Mouse (Mus musculus) kidney, adult 2 months (tissue): ENCODE results near the gene Cd36. TPM values are rescaled to one million over a fixed set of nuclear protein-coding genes. Genes with fewer than 3 reads are reported as not detected.

ENCODE experiments used
- DNase-seq: peaks from one replicate; pipeline ENCODE4 v3.0.0; 2021
- H3K27ac ChIP-seq: fragments of 200-500 bp; 2 replicates; pipeline ENCODE4 v1.5.1; 2012; ENCODE audit warnings: low read depth, low read length, control low read depth, inconsistent platforms; ENCODE audit not compliant: insufficient read depth
- H3K27me3 ChIP-seq: fragments of 200-500 bp; replicated peaks from 2 replicates; pipeline ENCODE4 v1.6.1; 2012; ENCODE audit warnings: mild to moderate bottlenecking, moderate library complexity, low read length, inconsistent platforms; ENCODE audit not compliant: control insufficient read depth, insufficient read depth
- H3K36me3 ChIP-seq: fragments of 200-500 bp; 2 replicates; pipeline ENCODE4 v1.6.1; 2012; ENCODE audit warnings: mild to moderate bottlenecking, moderate library complexity, low read length, inconsistent platforms; ENCODE audit not compliant: control insufficient read depth, insufficient read depth
- H3K4me1 ChIP-seq: fragments of 200-500 bp; 2 replicates; pipeline ENCODE4 v1.6.1; 2011; ENCODE audit warnings: low read length; ENCODE audit not compliant: control insufficient read depth, insufficient read depth
- H3K4me3 ChIP-seq: fragments of 200-500 bp; 2 replicates; pipeline ENCODE4 v1.5.1; 2011; ENCODE audit warnings: mild to moderate bottlenecking, low read depth, low read length, control low read depth; ENCODE audit not compliant: insufficient read depth
- CTCF ChIP-seq: fragments of 200-500 bp; conservative IDR thresholded peaks from 2 replicates; pipeline ENCODE4 v1.5.1; 2011; ENCODE audit warnings: low read depth, mild to moderate bottlenecking, control low read depth, low read length, moderate library complexity, mixed read lengths; ENCODE audit not compliant: insufficient read depth, insufficient read length
- POLR2A ChIP-seq: fragments of 200-500 bp; IDR thresholded peaks from one replicate; pipeline ENCODE4 v1.6.1; 2011; ENCODE audit warnings: low read depth, low read length, control low read depth
- WGBS: fragments of 180-500 bp; shearing (Covaris S2); methylation state at CpG from one replicate; pipeline ENCODE4 v1.1.7; 2018; 5-methylcytosine and 5-hydroxymethylcytosine counted together
- polyA plus RNA-seq: library from polyadenylated mRNA; depleted of rRNA; stranded (reverse); fragments of >200 nt; gene quantifications from 2 replicates; pipeline ENCODE4 v1.2.3, GENCODE M21; 2012

The Cd36 gene
- polyA plus RNA-seq, 1 experiment, result 43.8 TPM

- no peak for TF ChIP-seq CTCF
- TF ChIP-seq POLR2A, result no peak
- DNase-seq, result no peak
- Histone ChIP-seq H3K4me3 (no peak overlapping the region), H3K27ac (no peak overlapping the region), H3K36me3 (peaks cover 2% of the 10 kb centered on the region; the same call in 1 of the 2 replicates), H3K27me3 (no peaks in the 10 kb centered on the region), H3K4me1 (no peaks in the 10 kb centered on the region)
- 75% methylated on average over 1 of the region's 1 CpGs for WGBS
Measured at GRCm38 (mm10) chr5:17810336-17810735, 78.3 kb downstream of the Cd36 start.

GRCm38 (mm10) chr5:17806774-17807377, 81.7 kb downstream of the Cd36 start:
- Histone ChIP-seq H3K27ac (no peak overlapping the region), H3K4me3 (no peak overlapping the region), H3K27me3 (no peaks in the 10 kb centered on the region), H3K4me1 (no peaks in the 10 kb centered on the region), H3K36me3 (peaks cover 2% of the 10 kb centered on the region; the same call in 1 of the 2 replicates)
- TF ChIP-seq POLR2A, result no peak
- TF ChIP-seq CTCF, result no peak
- DNase-seq, result no peak
- 85% methylated on average over 3 of the region's 3 CpGs for WGBS

GRCm38 (mm10) chr5:17776571-17776970, 112.0 kb downstream of the Cd36 start:
- Histone ChIP-seq H3K27me3 (no peaks in the 10 kb centered on the region), H3K27ac (no peak overlapping the region), H3K4me1 (no peaks in the 10 kb centered on the region), H3K4me3 (no peak overlapping the region), H3K36me3 (no peaks in the 10 kb centered on the region)
- DNase-seq, result peak; percentile 17
- TF ChIP-seq CTCF (no peak), POLR2A (no peak)
- WGBS, result 93% methylated on average over 6 of the region's 6 CpGs

- Histone ChIP-seq H3K36me3 (no peaks in the 10 kb centered on the region), H3K27ac (no peak overlapping the region), H3K27me3 (no peaks in the 10 kb centered on the region), H3K4me3 (no peak overlapping the region), H3K4me1 (no peaks in the 10 kb centered on the region)
- DNase-seq, result no peak
- WGBS, result 90% methylated on average over 2 of the region's 2 CpGs
- TF ChIP-seq POLR2A, result no peak
- TF ChIP-seq CTCF, result no peak
Measured at GRCm38 (mm10) chr5:17770328-17770727, 118.3 kb downstream of the Cd36 start.

GRCm38 (mm10) chr5:17766006-17766677, 122.5 kb downstream of the Cd36 start:
- TF ChIP-seq CTCF (no peak), POLR2A (no peak)
- H3K27me3 ChIP-seq, result no peaks in the 10 kb centered on the region
- H3K36me3 ChIP-seq, result no peaks in the 10 kb centered on the region
- 60% methylated on average over 4 of the region's 4 CpGs for WGBS
- no peaks in the 10 kb centered on the region for H3K4me1 ChIP-seq
- H3K27ac ChIP-seq, result no peak overlapping the region
- peak; percentile 49 for DNase-seq
- no peak overlapping the region for H3K4me3 ChIP-seq

- 82% methylated on average over 7 of the region's 7 CpGs for WGBS
- DNase-seq, result no peak
- Histone ChIP-seq H3K36me3 (no peaks in the 10 kb centered on the region), H3K27ac (no peak overlapping the region), H3K4me1 (no peaks in the 10 kb centered on the region), H3K4me3 (no peak overlapping the region), H3K27me3 (no peaks in the 10 kb centered on the region)
- no peak for TF ChIP-seq POLR2A
- no peak for TF ChIP-seq CTCF
Measured at GRCm38 (mm10) chr5:17753471-17754005, 135.1 kb downstream of the Cd36 start.

GRCm38 (mm10) chr5:17748293-17748692, 140.3 kb downstream of the Cd36 start:
- no peak for DNase-seq
- Histone ChIP-seq H3K4me1 (no peaks in the 10 kb centered on the region), H3K27me3 (no peaks in the 10 kb centered on the region), H3K36me3 (no peaks in the 10 kb centered on the region), H3K27ac (no peak overlapping the region), H3K4me3 (no peak overlapping the region)
- TF ChIP-seq CTCF (no peak), POLR2A (no peak)
- WGBS, result 88% methylated on average over 3 of the region's 3 CpGs
